8 mouse cellular contexts compared by ENCODE assay signal in the genomic region with DNA sequence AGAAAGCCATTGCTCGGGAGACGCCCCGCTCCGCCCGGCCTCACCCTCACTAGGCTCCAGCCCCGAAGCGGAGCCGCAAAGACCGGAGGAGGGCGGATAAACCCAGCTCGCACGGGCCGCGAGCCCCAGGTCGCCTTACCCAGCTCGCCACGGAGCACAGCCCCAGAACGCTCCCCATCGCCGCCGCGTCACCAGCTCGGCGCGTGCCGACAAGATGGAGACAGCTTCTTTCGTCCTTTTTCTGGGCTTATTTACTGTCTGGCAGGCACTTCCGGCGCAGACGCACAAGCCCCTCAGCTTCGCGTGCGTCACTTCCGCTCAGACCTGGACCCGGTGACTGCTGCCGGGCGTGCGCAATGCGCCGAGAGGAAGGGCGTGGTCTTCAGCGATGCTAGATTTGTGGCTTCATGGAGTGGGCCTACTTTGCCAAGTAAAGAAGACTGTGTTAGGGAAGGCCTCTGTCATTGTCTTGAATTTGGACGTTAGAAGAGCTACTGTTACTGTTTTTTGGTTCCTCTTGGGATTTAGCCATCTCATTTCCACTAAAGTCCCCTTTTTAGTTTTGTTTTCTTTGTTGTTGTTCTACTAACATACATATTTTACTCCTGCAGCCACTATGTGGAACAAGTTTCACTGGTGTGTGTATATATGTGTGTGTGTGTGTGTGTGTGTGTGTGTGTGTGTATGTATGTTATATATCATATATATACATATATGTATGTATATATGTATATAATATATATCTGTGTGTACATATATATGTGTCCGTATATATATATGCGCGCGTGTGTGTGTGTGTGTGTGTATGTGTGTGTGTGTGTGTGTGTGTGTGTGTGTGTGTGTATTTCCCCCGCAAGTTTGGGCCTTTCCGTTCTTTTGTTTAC. TPM values are rescaled to one million over a fixed set of nuclear protein-coding genes. Genes with fewer than 3 reads are reported as not detected.
A peak's percentile ranks its signal among the peaks of the same experiment; 100 is the strongest.
DNase-seq lines count a peak whose midpoint lies in the region; ATAC-seq lines count a peak whose summit lies in the region.

A gene (minus strand): TSS at position 313 of the 884 bp plus-strand sequence.

- no peaks in the 10 kb centered on the region for H3K36me3 ChIP-seq in hindbrain, embryonic 15.5 days

- H3K9ac ChIP-seq in hindbrain, embryonic 15.5 days, result peak within 1 kb of the TSS; percentile 98

- peak within 1 kb of the TSS; percentile 96 for H3K4me3 ChIP-seq in hindbrain, embryonic 15.5 days

- peak; percentile 99 for ATAC-seq in hindbrain, embryonic 15.5 days (ENCODE audit: low FRiP score, low read depth)

- DNase-seq in T-cell, adult 2 months (ENCODE audit: low spot score), result peak; percentile 98
- DNase-seq in cerebellum, postnatal 36 days, result peak; percentile 90 to 94
- peak; percentile 94 to 97 for DNase-seq in frontal cortex, postnatal 36 days (ENCODE audit: low spot score in 2 of 2)
- peak; percentile 92 for DNase-seq in left cerebral cortex, adult 11 months (ENCODE audit: low spot score)
- DNase-seq in lung, postnatal 4 days, result peak; percentile 95 to 97
- peak; percentile 90 for DNase-seq in retina, postnatal 7 days (ENCODE audit: low read depth, low spot score)
- DNase-seq in urinary bladder, adult 2 months (ENCODE audit: low spot score), result peak; percentile 82

- H3K4me2 ChIP-seq in hindbrain, embryonic 15.5 days, result peak within 1 kb of the TSS; percentile 90

- H3K9me3 ChIP-seq in hindbrain, embryonic 15.5 days, result no peaks in the 10 kb centered on the region

- 0 out of 2 replicates have a peak, but pooled peaks cover 4% of the 10 kb centered on the region for H3K27me3 ChIP-seq in hindbrain, embryonic 15.5 days

- H3K27ac ChIP-seq in hindbrain, embryonic 15.5 days (replicated peaks), result peak within 1 kb of the TSS; percentile 98

- WGBS in hindbrain, embryonic 15.5 days, result 12% methylated on average over 49 of the region's 49 CpGs

- peaks cover 33% of the 10 kb centered on the region for H3K4me1 ChIP-seq in hindbrain, embryonic 15.5 days (replicated peaks)

RNA-seq across cellular contexts. Expression of the gene that starts here (rescaled TPM):
- polyA plus RNA-seq in hindbrain, embryonic 15.5 days (2015; fragmentation: Nextera tagmentation; extraction: Ambion mirVana), result 392 and 396 TPM in 2 replicates
- polyA plus RNA-seq in urinary bladder, adult 2 months (2012; rRNA removed), result 154 and 172 TPM in 2 replicates

Comparison
In these comparisons a context has a peak if more than half of its experiments do, and no peak if none do; other contexts are left out.
1. Peak in every context shown above with its lines: DNase-seq, ATAC-seq, H3K4me3 ChIP-seq and H3K27ac ChIP-seq.